9 mouse cellular contexts compared by ENCODE assay signal in genomic region chr19:10952021-10952939, GRCm38 (mm10). TPM values are rescaled to one million over a fixed set of nuclear protein-coding genes. Genes with fewer than 3 reads are reported as not detected.
DNase-seq lines count a peak whose midpoint lies in the region; ATAC-seq lines count a peak whose summit lies in the region.
"Had no signal": no experiment of that assay in that cellular context is flagged by ENCODE, and none has a peak within 500 bp of the region (broad histone marks: within the 10 kb centered on the region; RNA-seq: fewer than 3 reads in every experiment).

No protein-coding gene starts in this region.

- H3K9me3 ChIP-seq in hindbrain, embryonic 16.5 days (ENCODE audit: control insufficient read depth, low read length): no peaks in the 10 kb centered on the region
- no peaks in the 10 kb centered on the region for H3K9me3 ChIP-seq in limb, embryonic 15.5 days
- no peaks in the 10 kb centered on the region for H3K9me3 ChIP-seq in stomach, embryonic 14.5 days (ENCODE audit: control insufficient read depth, low read depth, low read length)

- H3K4me2 ChIP-seq in hindbrain, embryonic 16.5 days (ENCODE audit: low read length): no peak overlapping the region
- no peak overlapping the region for H3K4me2 ChIP-seq in limb, embryonic 15.5 days
- H3K4me2 ChIP-seq in stomach, embryonic 14.5 days (replicated peaks; ENCODE audit: low read depth, low read length): peak overlapping the region; percentile 29

- 53% methylated on average over 11 of the region's 11 CpGs for WGBS in hindbrain, embryonic 16.5 days
- WGBS in limb, embryonic 15.5 days: 59% methylated on average over 11 of the region's 11 CpGs
- 44% methylated on average over 11 of the region's 11 CpGs for WGBS in stomach, embryonic 14.5 days

- H3K36me3 ChIP-seq in hindbrain, embryonic 16.5 days (ENCODE audit: control insufficient read depth, insufficient read depth, low read length): no peaks in the 10 kb centered on the region
- H3K36me3 ChIP-seq in limb, embryonic 15.5 days: no peaks in the 10 kb centered on the region
- H3K36me3 ChIP-seq in stomach, embryonic 14.5 days (ENCODE audit: control insufficient read depth, insufficient read depth, low read length): no peaks in the 10 kb centered on the region

- H3K27ac ChIP-seq in hindbrain, embryonic 16.5 days (ENCODE audit: low read depth, low read length): peak overlapping the region; percentile 48; the same call in 1 of the 2 replicates
- H3K27ac ChIP-seq in limb, embryonic 15.5 days: peak overlapping the region; percentile 51
- H3K27ac ChIP-seq in stomach, embryonic 14.5 days (ENCODE audit: low read length): peak overlapping the region; percentile 95

- H3K27me3 ChIP-seq in hindbrain, embryonic 16.5 days (replicated peaks; ENCODE audit: control insufficient read depth, insufficient read depth, low read length): no peaks in the 10 kb centered on the region
- H3K27me3 ChIP-seq in limb, embryonic 15.5 days: peaks cover 14% of the 10 kb centered on the region; the same call in 1 of the 2 replicates
- no peaks in the 10 kb centered on the region for H3K27me3 ChIP-seq in stomach, embryonic 14.5 days (ENCODE audit: control insufficient read depth, insufficient read depth, low read length)

- no peak for ATAC-seq in hindbrain, embryonic 16.5 days
- peak; percentile 67 for ATAC-seq in limb, embryonic 15.5 days (ENCODE audit: insufficient number of reproducible peaks, low FRiP score, low TSS enrichment, low read depth)
- ATAC-seq in stomach, embryonic 14.5 days (ENCODE audit: insufficient number of reproducible peaks, insufficient read depth, low FRiP score, low read depth): peak; percentile 69

- peaks cover 17% of the 10 kb centered on the region for H3K4me1 ChIP-seq in hindbrain, embryonic 16.5 days (ENCODE audit: control insufficient read depth, insufficient read depth, low read depth, low read length)
- H3K4me1 ChIP-seq in limb, embryonic 15.5 days: peaks cover 18% of the 10 kb centered on the region
- H3K4me1 ChIP-seq in stomach, embryonic 14.5 days (ENCODE audit: control insufficient read depth, insufficient read depth, low read length): peaks cover 29% of the 10 kb centered on the region

- H3K9ac ChIP-seq in hindbrain, embryonic 16.5 days (ENCODE audit: low read depth, low read length): peak overlapping the region; percentile 1; the same call in 1 of the 2 replicates
- H3K9ac ChIP-seq in limb, embryonic 15.5 days: no peak overlapping the region
- H3K9ac ChIP-seq in stomach, embryonic 14.5 days (replicated peaks; ENCODE audit: low read depth, low read length): 0 out of 2 replicates have a peak overlapping the region, but pooled peaks have one; percentile 6

- DNase-seq in retina, adult 2 months (ENCODE audit: low read depth, low spot score): peak; percentile 77
- no peak for DNase-seq in retina, embryonic 14.5 days (ENCODE audit: low spot score)
- DNase-seq in frontal cortex, postnatal 36 days (ENCODE audit: low spot score in 2 of 2): peak; percentile 34 to 51
- no peak for DNase-seq in thymus, postnatal 0 days (ENCODE audit: low spot score)
- DNase-seq in thymus, adult 18-20 months: no peak

- H3K4me3 ChIP-seq in hindbrain, embryonic 16.5 days (ENCODE audit: low read length): no peak overlapping the region
- no peak overlapping the region for H3K4me3 ChIP-seq in limb, embryonic 15.5 days
- no peak overlapping the region for H3K4me3 ChIP-seq in stomach, embryonic 14.5 days (ENCODE audit: low read depth, low read length)

RNA-seq across cellular contexts. Expression of gene Ccdc86, which starts 3.2 kb away (rescaled TPM):
- 12.9 and 14.8 TPM in 2 replicates for polyA plus RNA-seq in hindbrain, embryonic 16.5 days (2015; fragmentation: Nextera tagmentation; extraction: Ambion mirVana)
- 25.4 and 28.7 TPM in 2 replicates for polyA plus RNA-seq in limb, embryonic 15.5 days (2015; fragmentation: Nextera tagmentation; extraction: Ambion mirVana)
- polyA plus RNA-seq in stomach, embryonic 14.5 days (2014; fragmentation: Nextera tagmentation; extraction: Ambion mirVana): 21.3 and 24.6 TPM in 2 replicates
- 23.4 and 25.1 TPM in 2 replicates for polyA plus RNA-seq in thymus, postnatal 0 days (2015; fragmentation: Nextera tagmentation; extraction: Ambion mirVana)

RNA-seq across cellular contexts. Expression of gene Ptgdr2, which starts 15.3 kb away (rescaled TPM):
- 0.19 and 0.20 TPM in 2 replicates for polyA plus RNA-seq in hindbrain, embryonic 16.5 days (2015; fragmentation: Nextera tagmentation; extraction: Ambion mirVana)
- polyA plus RNA-seq in limb, embryonic 15.5 days (2015; fragmentation: Nextera tagmentation; extraction: Ambion mirVana): 0.09 TPM in 1 of 2 replicates, not detected in the other
- not detected in 2 replicates for polyA plus RNA-seq in stomach, embryonic 14.5 days (2014; fragmentation: Nextera tagmentation; extraction: Ambion mirVana)
- polyA plus RNA-seq in thymus, postnatal 0 days (2015; fragmentation: Nextera tagmentation; extraction: Ambion mirVana): 0.27 and 0.39 TPM in 2 replicates
- polyA plus RNA-seq: limb, embryonic 11.5 days had no signal

RNA-seq across cellular contexts. Expression of gene Ms4a10, which starts 22.2 kb away (rescaled TPM):
- not detected in 2 replicates for polyA plus RNA-seq in hindbrain, embryonic 16.5 days (2015; fragmentation: Nextera tagmentation; extraction: Ambion mirVana)
- 0.35 and 0.73 TPM in 2 replicates for polyA plus RNA-seq in limb, embryonic 15.5 days (2015; fragmentation: Nextera tagmentation; extraction: Ambion mirVana)
- polyA plus RNA-seq in stomach, embryonic 14.5 days (2014; fragmentation: Nextera tagmentation; extraction: Ambion mirVana): 0.52 TPM in 1 of 2 replicates, not detected in the other
- 0.30 and 0.64 TPM in 2 replicates for polyA plus RNA-seq in thymus, postnatal 0 days (2015; fragmentation: Nextera tagmentation; extraction: Ambion mirVana)
- polyA plus RNA-seq: limb, embryonic 11.5 days had no signal

RNA-seq across cellular contexts. Expression of gene Zp1, which starts 31.8 kb away (rescaled TPM):
- polyA plus RNA-seq in hindbrain, embryonic 16.5 days (2015; fragmentation: Nextera tagmentation; extraction: Ambion mirVana): 0.79 and 0.94 TPM in 2 replicates
- polyA plus RNA-seq in limb, embryonic 15.5 days (2015; fragmentation: Nextera tagmentation; extraction: Ambion mirVana): not detected in 2 replicates
- polyA plus RNA-seq in stomach, embryonic 14.5 days (2014; fragmentation: Nextera tagmentation; extraction: Ambion mirVana): not detected in 2 replicates
- 0.82 and 1.2 TPM in 2 replicates for polyA plus RNA-seq in thymus, postnatal 0 days (2015; fragmentation: Nextera tagmentation; extraction: Ambion mirVana)
- polyA plus RNA-seq: limb, embryonic 11.5 days had no signal

RNA-seq across cellular contexts. Expression of gene Ms4a15, which starts 40.8 kb away (rescaled TPM):
- polyA plus RNA-seq in hindbrain, embryonic 16.5 days (2015; fragmentation: Nextera tagmentation; extraction: Ambion mirVana): not detected in 2 replicates
- polyA plus RNA-seq in limb, embryonic 15.5 days (2015; fragmentation: Nextera tagmentation; extraction: Ambion mirVana): not detected in 2 replicates
- not detected in 2 replicates for polyA plus RNA-seq in stomach, embryonic 14.5 days (2014; fragmentation: Nextera tagmentation; extraction: Ambion mirVana)
- not detected in 2 replicates for polyA plus RNA-seq in thymus, postnatal 0 days (2015; fragmentation: Nextera tagmentation; extraction: Ambion mirVana)
- polyA plus RNA-seq: limb, embryonic 11.5 days had no signal

Comparison
In these comparisons a context has a peak if more than half of its experiments do, and no peak if none do; other contexts are left out.
1. DNase-seq: peak in retina, adult 2 months (single experiment) and frontal cortex, postnatal 36 days (2 of 2); none in retina, embryonic 14.5 days (single experiment), thymus, postnatal 0 days (single experiment) and thymus, adult 18-20 months (0 of 2).
2. Peak in every context shown above with its lines, with median percentiles within 50 percentile points of each other: H3K27ac ChIP-seq.